Mouse (Mus musculus) intestine, embryonic 14.5 days (tissue): ENCODE results near the gene Defb30. TPM values are rescaled to one million over a fixed set of nuclear protein-coding genes. Genes with fewer than 3 reads are reported as not detected.

ENCODE experiments used
- ATAC-seq: fragments of 200-750 bp; cut with Nextera tagmentation; replicated peaks from 2 replicates; pipeline ENCODE4 v1.8.0; 2017; ENCODE audit warnings: low read depth, moderate number of reproducible peaks, moderate TSS enrichment, moderate library complexity; ENCODE audit not compliant: low FRiP score, low TSS enrichment
- DNase-seq: peaks from one replicate; pipeline ENCODE4 v3.0.0-alpha.2; 2018; ENCODE audit warnings: low spot score
- H3K27ac ChIP-seq: fragments of 300-500 bp; sonication (generic); 2 replicates; pipeline ENCODE4 v1.5.1; 2014; ENCODE audit warnings: low read depth, mild to moderate bottlenecking, control low read depth
- H3K27me3 ChIP-seq: fragments of 300-500 bp; sonication (generic); replicated peaks from 2 replicates; pipeline ENCODE4 v1.6.1; 2014; ENCODE audit warnings: low read length, control low read depth; ENCODE audit not compliant: control insufficient read depth, insufficient read depth
- H3K36me3 ChIP-seq: fragments of 300-500 bp; sonication (generic); 2 replicates; pipeline ENCODE4 v1.6.1; 2014; ENCODE audit warnings: low read length, control low read depth; ENCODE audit not compliant: control insufficient read depth, insufficient read depth
- H3K4me1 ChIP-seq: fragments of 300-500 bp; sonication (generic); replicated peaks from 2 replicates; pipeline ENCODE4 v1.6.1; 2014; ENCODE audit warnings: low read length, control low read depth, mixed read lengths; ENCODE audit not compliant: control insufficient read depth, insufficient read depth
- H3K4me2 ChIP-seq: fragments of 300-500 bp; sonication (generic); 2 replicates; pipeline ENCODE4 v1.6.1; 2014; ENCODE audit warnings: low read length
- H3K4me3 ChIP-seq: fragments of 300-500 bp; sonication (generic); 2 replicates; pipeline ENCODE4 v1.5.1; 2014; ENCODE audit warnings: low read depth, low read length, control low read depth, mixed read lengths
- H3K9ac ChIP-seq: fragments of 300-500 bp; sonication (generic); 2 replicates; pipeline ENCODE4 v1.6.1; 2014; ENCODE audit warnings: mild to moderate bottlenecking, low read length
- H3K9me3 ChIP-seq: fragments of 300-500 bp; sonication (generic); 2 replicates; pipeline ENCODE4 v1.6.1; 2016; ENCODE audit warnings: low read length, control low read depth; ENCODE audit not compliant: control insufficient read depth
- WGBS: fragments of 180-500 bp; shearing (Covaris S2); extraction: QIAGEN DNeasy Blood & Tissue Kit; methylation state at CpG from one replicate; pipeline ENCODE4 v1.1.7; 2014; 5-methylcytosine and 5-hydroxymethylcytosine counted together
- polyA plus RNA-seq: library from polyadenylated mRNA; unstranded; fragments of >200 nt; fragmentation: Nextera tagmentation; extraction: Ambion mirVana; gene quantifications from 2 replicates; pipeline ENCODE4 v1.2.1, GENCODE M21; 2014

The Defb30 gene
- polyA plus RNA-seq, result not detected in 2 replicates

DNA sequence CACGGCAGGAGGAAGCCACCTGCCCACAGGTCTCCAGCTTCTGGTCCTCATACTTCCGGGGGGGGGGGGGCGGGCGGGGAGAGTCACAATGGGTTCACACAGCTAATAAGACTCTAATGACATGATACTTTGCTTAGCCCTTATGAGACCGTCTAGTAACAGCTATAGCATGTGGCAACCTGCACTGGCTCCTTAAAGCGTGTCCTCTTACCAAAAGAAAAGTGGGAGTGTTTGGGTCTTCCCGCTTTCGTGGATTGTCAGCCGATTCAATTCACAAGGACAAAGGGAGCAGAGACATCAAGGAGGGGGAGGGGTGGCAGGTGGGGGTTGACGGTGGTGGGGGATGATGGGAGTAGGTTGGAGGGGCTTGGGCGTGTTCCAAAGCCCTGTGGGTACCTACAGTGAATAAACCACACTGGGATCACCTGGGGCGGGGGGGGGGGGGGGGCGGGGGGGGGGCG, at the start of gene Defb30:
Gene Defb30, minus strand, starts transcription at position 51 of the 461 bp plus-strand sequence.
- no peak within 1 kb of the TSS for H3K4me3 ChIP-seq
- no peaks in the 10 kb centered on the region for H3K27me3 ChIP-seq
- ATAC-seq (no peak), DNase-seq (no peak)
- no peak within 1 kb of the TSS for H3K9ac ChIP-seq
- WGBS, result 77% methylated on average over 12 of the region's 14 CpGs
- H3K4me2 ChIP-seq, result no peak within 1 kb of the TSS
- H3K9me3 ChIP-seq, result no peaks in the 10 kb centered on the region
- no peaks in the 10 kb centered on the region for H3K36me3 ChIP-seq
- no peaks in the 10 kb centered on the region for H3K4me1 ChIP-seq
- H3K27ac ChIP-seq, result no peak within 1 kb of the TSS

DNA sequence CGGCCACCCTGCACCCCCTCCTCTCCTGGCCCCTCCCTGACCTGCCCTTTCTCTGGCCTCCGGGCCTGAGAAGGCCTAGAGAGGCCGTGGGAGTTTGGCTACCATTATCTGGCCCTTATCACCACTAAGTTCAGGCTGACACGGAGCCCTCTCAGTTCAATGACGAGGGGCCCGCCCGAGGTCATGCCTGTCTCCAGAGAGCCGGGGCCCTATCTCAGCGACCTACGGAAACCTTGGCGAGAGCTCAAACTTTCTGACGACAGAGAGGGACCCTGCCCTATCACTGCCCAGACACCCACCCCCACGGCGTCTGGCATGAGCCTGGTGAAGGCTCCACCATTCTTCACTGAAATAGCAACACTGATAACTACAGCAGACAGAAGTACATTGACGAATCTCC, 17.9 kb upstream of the Defb30 start:
- Histone ChIP-seq H3K4me3 (no peak overlapping the region), H3K36me3 (no peaks in the 10 kb centered on the region), H3K4me1 (no peaks in the 10 kb centered on the region), H3K9ac (no peak overlapping the region), H3K27ac (no peak overlapping the region), H3K9me3 (no peaks in the 10 kb centered on the region), H3K27me3 (no peaks in the 10 kb centered on the region), H3K4me2 (no peak overlapping the region)
- DNase-seq (no peak), ATAC-seq (0 out of 2 replicates have a peak, but pooled peaks have one; percentile 32)
- 40% methylated on average over 15 of the region's 15 CpGs for WGBS

DNA sequence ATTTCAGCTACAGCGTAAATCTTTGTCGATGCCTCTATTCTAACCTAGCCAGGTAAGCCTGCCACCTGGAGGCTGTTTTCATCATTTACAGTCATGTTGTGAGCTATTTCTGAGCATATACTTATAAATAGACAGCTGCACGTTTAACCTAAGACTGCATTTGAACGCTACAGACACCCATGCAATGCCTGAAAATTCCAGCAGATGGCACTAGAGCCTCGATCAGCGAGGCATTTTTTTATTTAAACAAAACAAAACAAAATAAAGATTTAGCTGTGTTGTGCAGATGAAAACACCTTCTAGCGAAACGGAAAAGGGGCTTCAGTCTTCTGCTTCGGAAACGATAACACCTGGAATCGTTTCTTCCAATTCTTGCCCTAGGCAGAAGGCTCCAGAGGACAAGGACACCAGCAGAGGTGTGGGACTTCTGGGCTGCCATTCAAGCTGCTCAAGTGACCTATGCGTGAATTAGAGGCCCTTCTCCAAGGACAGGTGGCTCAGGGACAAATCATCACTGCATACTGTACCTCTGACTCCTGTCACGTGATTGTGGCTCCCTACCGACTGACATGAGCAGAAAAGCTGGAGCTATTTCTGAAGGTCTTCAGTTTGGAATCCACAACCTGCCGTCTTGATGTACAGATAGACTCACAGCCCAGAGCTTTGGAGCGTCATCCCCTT, 17.0 kb upstream of the Defb30 start:
- WGBS, result 30% methylated on average over 16 of the region's 16 CpGs
- no peaks in the 10 kb centered on the region for H3K9me3 ChIP-seq
- no peak overlapping the region; the same call in 1 of the 2 replicates for H3K4me2 ChIP-seq
- no peak overlapping the region for H3K9ac ChIP-seq
- no peaks in the 10 kb centered on the region for H3K36me3 ChIP-seq
- no peak overlapping the region for H3K27ac ChIP-seq
- DNase-seq (peak; percentile 96), ATAC-seq (no peak)
- no peaks in the 10 kb centered on the region for H3K4me1 ChIP-seq
- H3K27me3 ChIP-seq, result no peaks in the 10 kb centered on the region
- H3K4me3 ChIP-seq, result no peak overlapping the region

DNA sequence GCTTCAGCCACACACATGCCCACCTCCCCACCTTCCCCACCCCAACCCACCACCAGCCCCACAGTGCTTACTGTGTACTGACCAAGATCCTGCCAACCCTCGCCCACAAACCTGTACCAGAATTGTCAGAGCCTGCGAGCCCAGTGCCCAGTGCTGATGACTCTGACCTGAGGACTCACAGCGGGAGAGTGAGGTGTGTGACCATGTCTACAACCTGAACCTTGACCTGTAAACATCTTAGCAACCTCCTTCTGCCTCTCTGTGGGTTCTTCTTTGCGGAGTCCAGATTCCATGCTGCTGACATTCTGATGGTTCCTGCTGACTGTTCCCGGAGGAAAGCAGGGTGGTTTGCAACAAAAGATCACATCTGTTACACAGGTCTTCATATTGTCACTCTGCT, 15.6 kb upstream of the Defb30 start:
- Histone ChIP-seq H3K4me2 (no peak overlapping the region), H3K4me1 (no peaks in the 10 kb centered on the region), H3K4me3 (no peak overlapping the region), H3K27ac (no peak overlapping the region), H3K27me3 (no peaks in the 10 kb centered on the region), H3K9me3 (no peaks in the 10 kb centered on the region), H3K36me3 (no peaks in the 10 kb centered on the region), H3K9ac (no peak overlapping the region)
- DNase-seq (no peak), ATAC-seq (no peak)
- 75% methylated on average over 5 of the region's 5 CpGs for WGBS

DNA sequence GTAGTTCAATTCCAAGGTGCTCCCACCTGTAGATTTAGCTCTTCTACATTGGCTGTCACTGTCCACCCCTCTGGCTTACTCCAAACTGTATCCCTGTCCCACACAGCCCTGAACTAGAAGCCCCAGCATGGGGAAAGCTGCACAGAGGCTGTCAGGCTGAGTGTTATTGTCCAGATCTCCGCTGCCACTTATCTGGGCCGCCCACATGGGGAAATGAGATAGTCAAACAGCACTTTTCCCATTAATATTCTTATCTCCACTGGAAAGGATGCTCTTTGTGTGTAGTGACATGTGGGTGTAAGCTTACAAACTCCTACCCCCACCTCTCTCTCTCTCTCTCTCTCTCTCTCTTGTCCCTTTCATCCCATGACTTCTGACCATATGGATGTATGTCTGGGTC, 12.4 kb upstream of the Defb30 start:
- Histone ChIP-seq H3K4me3 (no peak overlapping the region), H3K27me3 (no peaks in the 10 kb centered on the region), H3K4me2 (no peak overlapping the region), H3K9ac (no peak overlapping the region), H3K4me1 (no peaks in the 10 kb centered on the region), H3K9me3 (no peaks in the 10 kb centered on the region), H3K27ac (no peak overlapping the region), H3K36me3 (no peaks in the 10 kb centered on the region)
- WGBS, result 62% methylated on average over 2 of the region's 2 CpGs
- DNase-seq, result no peak
- no peak for ATAC-seq

DNA sequence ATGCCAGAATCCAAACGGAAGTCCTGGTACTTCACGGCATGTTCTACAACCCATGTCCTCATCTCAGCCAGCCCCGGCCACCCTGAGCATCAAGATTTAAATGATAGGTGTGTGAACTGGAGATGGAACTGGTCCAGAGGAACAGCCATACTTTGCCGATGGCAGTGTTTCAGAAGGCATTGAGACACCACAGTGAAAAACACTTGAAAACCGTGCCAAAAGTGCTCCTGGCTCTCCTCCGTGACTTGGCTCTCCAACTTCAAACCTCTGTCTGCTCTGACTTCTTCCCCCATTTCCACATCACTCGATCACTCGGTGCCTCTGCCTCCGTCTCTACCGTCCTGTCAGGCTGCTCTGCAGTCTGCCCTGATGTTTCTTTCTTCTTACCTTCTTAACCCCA, 10.6 kb upstream of the Defb30 start:
- no peaks in the 10 kb centered on the region for H3K36me3 ChIP-seq
- no peak overlapping the region for H3K4me3 ChIP-seq
- H3K9me3 ChIP-seq, result no peaks in the 10 kb centered on the region
- H3K9ac ChIP-seq, result no peak overlapping the region
- H3K27me3 ChIP-seq, result no peaks in the 10 kb centered on the region
- 71% methylated on average over 10 of the region's 10 CpGs for WGBS
- no peak overlapping the region for H3K27ac ChIP-seq
- H3K4me1 ChIP-seq, result no peaks in the 10 kb centered on the region
- no peak for ATAC-seq
- H3K4me2 ChIP-seq, result no peak overlapping the region
- DNase-seq, result no peak

DNA sequence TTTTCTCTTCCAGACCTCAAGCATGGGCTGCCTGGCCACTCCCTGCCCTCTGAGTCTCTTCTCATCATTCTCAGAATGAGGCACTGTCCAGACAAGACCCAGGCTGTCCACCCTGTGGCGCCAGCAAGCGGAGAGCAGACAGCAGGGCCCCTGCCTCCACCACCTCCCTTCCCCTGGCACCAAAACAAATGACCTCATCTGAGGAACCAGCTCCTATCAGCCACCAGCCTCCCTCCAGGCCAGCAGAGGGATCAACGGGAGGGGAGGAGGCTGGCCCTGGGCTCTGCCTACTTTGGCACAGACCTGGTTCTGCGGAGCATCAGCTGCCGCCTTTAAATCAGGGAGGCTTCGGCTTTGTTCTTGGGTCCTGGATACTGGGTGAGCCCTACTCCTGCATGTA, 5.0 kb upstream of the Defb30 start:
- H3K4me2 ChIP-seq, result no peak overlapping the region

DNA sequence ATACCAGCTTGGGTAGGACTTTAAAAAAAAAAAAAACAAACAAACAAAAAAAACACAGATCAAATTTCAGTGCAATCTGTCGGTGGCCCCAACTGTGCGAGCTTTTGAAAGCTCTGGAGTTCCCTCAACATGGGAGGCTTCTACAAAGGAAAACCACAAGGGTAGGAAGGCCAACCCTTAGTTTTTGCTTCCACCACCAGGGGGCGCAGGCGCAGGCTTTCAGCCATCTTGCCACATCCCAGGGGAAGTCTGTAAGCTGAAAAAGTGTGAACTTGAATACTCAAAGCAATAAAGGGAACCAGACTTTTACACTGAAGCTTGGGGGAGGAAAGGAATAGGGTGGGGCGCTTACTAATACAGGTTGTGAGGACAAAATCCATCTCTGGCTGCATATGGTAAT, 1.0 kb upstream of the Defb30 start:
- Histone ChIP-seq H3K4me3 (no peak overlapping the region), H3K4me2 (no peak overlapping the region), H3K4me1 (no peaks in the 10 kb centered on the region), H3K9me3 (no peaks in the 10 kb centered on the region), H3K27me3 (no peaks in the 10 kb centered on the region), H3K27ac (no peak overlapping the region), H3K9ac (no peak overlapping the region), H3K36me3 (no peaks in the 10 kb centered on the region)
- DNase-seq (peak; percentile 81), ATAC-seq (no peak)
- WGBS, result 35% methylated on average over 5 of the region's 5 CpGs

More for the DNA sequence above, 5.0 kb upstream of the Defb30 start:
- no peaks in the 10 kb centered on the region for H3K9me3 ChIP-seq
- no peaks in the 10 kb centered on the region for H3K27me3 ChIP-seq
- H3K4me3 ChIP-seq, result no peak overlapping the region
- no peak overlapping the region for H3K27ac ChIP-seq
- no peak overlapping the region for H3K9ac ChIP-seq
- DNase-seq, result no peak
- H3K36me3 ChIP-seq, result no peaks in the 10 kb centered on the region
- no peaks in the 10 kb centered on the region for H3K4me1 ChIP-seq
- ATAC-seq, result 0 out of 2 replicates have a peak, but pooled peaks have one; percentile 36
- WGBS, result 26% methylated on average over 6 of the region's 6 CpGs

DNA sequence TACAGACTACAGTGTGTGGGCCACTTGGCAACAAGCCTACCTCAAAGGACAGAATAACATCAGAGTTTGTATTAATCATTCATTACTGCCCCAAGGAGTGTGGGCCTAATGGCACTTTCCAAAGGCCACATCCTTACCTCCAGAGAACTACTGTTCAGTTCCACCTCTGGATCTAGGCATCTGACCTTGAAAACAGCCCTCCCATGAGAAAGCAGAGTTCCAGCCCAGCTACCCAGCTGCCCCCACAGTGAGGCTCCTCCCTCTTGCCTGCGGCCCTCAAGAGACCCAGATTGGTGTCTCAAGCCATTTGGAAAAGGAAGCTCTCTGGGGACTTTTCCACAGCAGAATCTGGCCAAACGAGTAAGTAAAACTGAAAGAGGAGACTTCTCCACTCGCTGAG, 3.1 kb downstream of the Defb30 start, which contains the start of gene Defb42:
Gene Defb42, plus strand, starts transcription at position 301 of the 400 bp plus-strand sequence.
- DNase-seq (no peak), ATAC-seq (no peak)
- H3K4me1 ChIP-seq, result no peaks in the 10 kb centered on the region
- no peak within 1 kb of the TSS for H3K4me3 ChIP-seq
- no peak within 1 kb of the TSS for H3K9ac ChIP-seq
- H3K36me3 ChIP-seq, result no peaks in the 10 kb centered on the region
- no peaks in the 10 kb centered on the region for H3K27me3 ChIP-seq
- no peak within 1 kb of the TSS for H3K4me2 ChIP-seq
- WGBS, result 73% methylated on average over 3 of the region's 3 CpGs
- H3K27ac ChIP-seq, result no peak within 1 kb of the TSS
- H3K9me3 ChIP-seq, result no peaks in the 10 kb centered on the region
